15 mouse cellular contexts compared by ENCODE assay signal in genomic region chr2:29532173-29532572, GRCm38 (mm10).
"Had no signal": no experiment of that assay in that cellular context is flagged by ENCODE, and none has a peak within 500 bp of the region (broad histone marks: within the 10 kb centered on the region; RNA-seq: fewer than 3 reads in every experiment).

No protein-coding gene starts in this region.

- H3K9ac ChIP-seq: neural tube, embryonic 13.5 days; neural tube, embryonic 15.5 days; stomach, embryonic 15.5 days had no signal

- H3K27ac ChIP-seq: neural tube, embryonic 13.5 days; neural tube, embryonic 15.5 days; stomach, embryonic 15.5 days; stomach, postnatal 0 days had no signal

- H3K4me2 ChIP-seq: neural tube, embryonic 13.5 days; neural tube, embryonic 15.5 days; stomach, embryonic 15.5 days had no signal

- H3K4me3 ChIP-seq: neural tube, embryonic 13.5 days; neural tube, embryonic 15.5 days; stomach, embryonic 15.5 days had no signal

- H3K4me1 ChIP-seq: neural tube, embryonic 13.5 days; neural tube, embryonic 15.5 days; stomach, embryonic 15.5 days had no signal

- H3K9me3 ChIP-seq: neural tube, embryonic 13.5 days; neural tube, embryonic 15.5 days; stomach, embryonic 15.5 days had no signal

- H3K36me3 ChIP-seq: neural tube, embryonic 13.5 days; neural tube, embryonic 15.5 days; stomach, embryonic 15.5 days had no signal

- DNase-seq: retina, postnatal 1 day; right cerebral cortex, adult 18-20 months; right cerebral cortex, postnatal 14 days; right cerebral cortex, postnatal 25 days; right cerebral cortex, postnatal 4 days; spleen, adult 18-20 months; thymus, adult 18-20 months; thymus, adult 2 months; thymus, postnatal 14 days; thymus, postnatal 25 days; thymus, postnatal 4 days had no signal

- H3K27me3 ChIP-seq: neural tube, embryonic 13.5 days; neural tube, embryonic 15.5 days; stomach, embryonic 15.5 days had no signal
